Mouse (Mus musculus) liver, embryonic 14.5 days (tissue): ENCODE results near the gene Stxbp1.

Experiments
- CTCF ChIP-seq: IDR thresholded peaks from 2 replicates; pipeline ENCODE4 v1.5.1; 2016; ENCODE audit warnings: antibody characterized with exemption, low read depth, control low read depth
- EP300 ChIP-seq: IDR thresholded peaks from 2 replicates; pipeline ENCODE4 v1.6.1; 2016; ENCODE audit warnings: antibody characterized with exemption, low read depth

DNA sequence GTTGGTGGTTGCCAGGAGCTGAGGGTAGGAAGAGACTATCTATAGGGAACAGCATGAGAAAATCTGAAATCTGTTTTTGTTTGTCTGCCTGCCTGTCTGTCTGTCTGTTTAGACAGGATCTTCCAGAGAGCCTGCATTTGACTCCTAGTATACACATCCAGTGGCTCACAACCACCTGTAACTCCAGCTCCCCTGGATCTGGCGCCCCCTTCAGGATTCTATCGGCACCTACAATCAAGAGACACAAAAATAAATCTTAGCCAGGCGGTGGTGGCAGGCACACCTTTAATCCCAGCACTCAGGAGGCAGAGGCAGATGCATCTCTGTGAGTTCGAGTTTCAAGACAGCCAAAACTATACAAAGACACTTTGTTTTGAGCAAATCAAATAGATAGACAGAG is 4.5 kb downstream of the Stxbp1 start:
- peak; percentile 60 for TF ChIP-seq CTCF
- no peak for TF ChIP-seq EP300
